Mouse (Mus musculus): ENCODE measurements around the gene Med27.

The Med27 gene

GRCm38 (mm10) chr2:29437861-29438529 lies 91.4 kb downstream of the Med27 start:
- DNase-seq (ENCODE audit: low spot score) = no peak

GRCm38 (mm10) chr2:29438530-29438862 lies 91.9 kb downstream of the Med27 start:
- DNase-seq (ENCODE audit: low spot score) = peak; percentile 52

GRCm38 (mm10) chr2:29438986-29439385 lies 92.4 kb downstream of the Med27 start:
- DNase-seq (ENCODE audit: low spot score) = no peak

- no peak for DNase-seq (ENCODE audit: low spot score)
Observed at GRCm38 (mm10) chr2:29439396-29439795, 92.8 kb downstream of the Med27 start.

GRCm38 (mm10) chr2:29439857-29440502 lies 93.4 kb downstream of the Med27 start:
- DNase-seq (ENCODE audit: low spot score) = no peak

GRCm38 (mm10) chr2:29442275-29442674 lies 95.7 kb downstream of the Med27 start:
- no peak for DNase-seq (ENCODE audit: low spot score)

- no peak for DNase-seq (ENCODE audit: low spot score)
Observed at GRCm38 (mm10) chr2:29443626-29444217, 97.1 kb downstream of the Med27 start.

GRCm38 (mm10) chr2:29448476-29449002 lies 101.9 kb downstream of the Med27 start:
- DNase-seq (ENCODE audit: low spot score) = no peak

- DNase-seq (ENCODE audit: low spot score) = no peak
Observed at GRCm38 (mm10) chr2:29451368-29451999, 104.9 kb downstream of the Med27 start.

GRCm38 (mm10) chr2:29453376-29453775 lies 106.8 kb downstream of the Med27 start:
- no peak for DNase-seq (ENCODE audit: low spot score)

GRCm38 (mm10) chr2:29456631-29457320 lies 110.2 kb downstream of the Med27 start:
- no peak for DNase-seq (ENCODE audit: low spot score)

GRCm38 (mm10) chr2:29457677-29458076 lies 111.1 kb downstream of the Med27 start:
- no peak for DNase-seq (ENCODE audit: low spot score)

- DNase-seq (ENCODE audit: low spot score) = no peak
Observed at GRCm38 (mm10) chr2:29458346-29458950, 111.8 kb downstream of the Med27 start.

- no peak for DNase-seq (ENCODE audit: low spot score)
Observed at GRCm38 (mm10) chr2:29459648-29460047, 113.0 kb downstream of the Med27 start.

- DNase-seq (ENCODE audit: low spot score) = no peak
Observed at GRCm38 (mm10) chr2:29461841-29462240, 115.2 kb downstream of the Med27 start.

- no peak for DNase-seq (ENCODE audit: low spot score)
Observed at GRCm38 (mm10) chr2:29463039-29463585, 116.5 kb downstream of the Med27 start.

GRCm38 (mm10) chr2:29464851-29465648 lies 118.4 kb downstream of the Med27 start:
- no peak for DNase-seq (ENCODE audit: low spot score)

- no peak for DNase-seq (ENCODE audit: low spot score)
Observed at GRCm38 (mm10) chr2:29465649-29466137, 119.1 kb downstream of the Med27 start.

GRCm38 (mm10) chr2:29466396-29466795 lies 119.8 kb downstream of the Med27 start:
- DNase-seq (ENCODE audit: low spot score) = peak; percentile 22

GRCm38 (mm10) chr2:29468517-29468936 lies 121.9 kb downstream of the Med27 start:
- DNase-seq (ENCODE audit: low spot score) = no peak
